ENCODE assay signal across 11 mouse cellular contexts in the genomic region with DNA sequence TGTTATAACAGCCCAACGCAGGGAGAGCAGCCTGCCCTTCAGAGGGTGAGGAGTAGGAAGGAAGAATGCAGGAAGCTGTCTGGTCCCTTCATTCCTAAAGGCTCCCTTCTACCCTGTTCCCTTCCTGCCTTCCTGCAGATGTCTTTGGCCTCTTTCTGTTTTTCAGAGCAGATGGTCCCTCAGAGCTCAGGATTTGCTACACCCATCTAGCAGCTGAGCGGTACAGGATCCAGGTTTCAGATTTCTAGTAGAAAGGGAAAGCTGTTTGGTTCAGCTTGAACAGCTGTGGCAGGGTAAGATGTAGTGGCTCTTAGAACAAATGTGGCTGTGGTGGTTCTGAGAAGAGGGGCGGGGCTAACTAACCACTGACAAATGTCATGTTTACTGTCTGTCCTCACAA.
DNase-seq lines count a peak whose midpoint lies in the region; ATAC-seq and TF ChIP-seq lines count a peak whose summit lies in the region.
"Had no signal": no experiment of that assay in that cellular context is flagged by ENCODE, and none has a peak within 500 bp of the region (broad histone marks: within the 10 kb centered on the region; RNA-seq: fewer than 3 reads in every experiment).

No protein-coding gene starts in this region.

- WGBS in midbrain, embryonic 13.5 days: 74% methylated on average over 3 of the region's 3 CpGs
- 74% methylated on average over 3 of the region's 3 CpGs for WGBS in midbrain, embryonic 16.5 days
- WGBS in hindbrain, embryonic 12.5 days: 66% methylated on average over 3 of the region's 3 CpGs

- no peak overlapping the region for H3K9ac ChIP-seq in midbrain, embryonic 13.5 days (replicated peaks)
- H3K9ac ChIP-seq in midbrain, embryonic 16.5 days (ENCODE audit: low read depth, low read length): no peak overlapping the region
- H3K9ac ChIP-seq in hindbrain, embryonic 12.5 days: no peak overlapping the region
- H3K9ac ChIP-seq: heart, embryonic 13.5 days had no signal

- no peak overlapping the region for H3K4me3 ChIP-seq in midbrain, embryonic 13.5 days (replicated peaks)
- no peak overlapping the region for H3K4me3 ChIP-seq in midbrain, embryonic 16.5 days (ENCODE audit: low read depth, low read length)
- no peak overlapping the region for H3K4me3 ChIP-seq in hindbrain, embryonic 12.5 days
- H3K4me3 ChIP-seq in myocyte: no peak overlapping the region
- H3K4me3 ChIP-seq: heart, embryonic 13.5 days had no signal

- no peak overlapping the region for H3K4me2 ChIP-seq in midbrain, embryonic 13.5 days (replicated peaks)
- no peak overlapping the region for H3K4me2 ChIP-seq in midbrain, embryonic 16.5 days (ENCODE audit: low read length)
- no peak overlapping the region for H3K4me2 ChIP-seq in hindbrain, embryonic 12.5 days (replicated peaks)
- peak overlapping the region; percentile 40 for H3K4me2 ChIP-seq in myocyte (ENCODE audit: low read depth)
- H3K4me2 ChIP-seq: heart, embryonic 13.5 days had no signal

- H3K4me1 ChIP-seq in midbrain, embryonic 13.5 days (replicated peaks): peaks cover 16% of the 10 kb centered on the region
- peaks cover 7% of the 10 kb centered on the region; the same call in 1 of the 2 replicates for H3K4me1 ChIP-seq in midbrain, embryonic 16.5 days (ENCODE audit: control insufficient read depth, insufficient read depth, low read length)
- H3K4me1 ChIP-seq in hindbrain, embryonic 12.5 days: peaks cover under 1% of the 10 kb centered on the region; the same call in 1 of the 2 replicates
- H3K4me1 ChIP-seq: heart, embryonic 13.5 days had no signal

- H3K79me2 ChIP-seq in myocyte (ENCODE audit: control insufficient read depth, insufficient read depth): no peaks in the 10 kb centered on the region

- H3K9me3 ChIP-seq in midbrain, embryonic 13.5 days: 0 out of 2 replicates have a peak, but pooled peaks cover 3% of the 10 kb centered on the region
- H3K9me3 ChIP-seq in midbrain, embryonic 16.5 days (replicated peaks; ENCODE audit: control insufficient read depth, low read length, poor library complexity, severe bottlenecking): no peaks in the 10 kb centered on the region
- H3K9me3 ChIP-seq in hindbrain, embryonic 12.5 days (replicated peaks): no peaks in the 10 kb centered on the region; the same call in 1 of the 2 replicates
- H3K9me3 ChIP-seq: heart, embryonic 13.5 days had no signal

- DNase-seq in frontal cortex, postnatal 14 days (ENCODE audit: low spot score in 2 of 2): no peak
- no peak for DNase-seq in natural killer cell, adult 2 months (ENCODE audit: low spot score in 2 of 2)
- DNase-seq in cerebellum, adult 18-20 months: no peak
- DNase-seq: B cell, adult 2 months; cerebellum, postnatal 25 days had no signal

- TF ChIP-seq POLR2A in myocyte (IDR thresholded peaks at IDR 0.05; ENCODE audit: insufficient read length, low read depth): no peak

- H3K36me3 ChIP-seq in midbrain, embryonic 13.5 days: no peaks in the 10 kb centered on the region
- H3K36me3 ChIP-seq in midbrain, embryonic 16.5 days (ENCODE audit: control insufficient read depth, insufficient read depth, low read length): no peaks in the 10 kb centered on the region
- H3K36me3 ChIP-seq in hindbrain, embryonic 12.5 days: no peaks in the 10 kb centered on the region
- no peaks in the 10 kb centered on the region for H3K36me3 ChIP-seq in myocyte (ENCODE audit: control insufficient read depth, insufficient read depth)
- H3K36me3 ChIP-seq: heart, embryonic 13.5 days had no signal

- ATAC-seq in frontal cortex, adult (ENCODE audit: low TSS enrichment): peak; percentile 79
- ATAC-seq in midbrain, embryonic 13.5 days: 0 out of 2 replicates have a peak, but pooled peaks have one; percentile 37
- ATAC-seq in midbrain, embryonic 16.5 days: no peak
- ATAC-seq in hindbrain, embryonic 12.5 days (ENCODE audit: low FRiP score): peak; percentile 43; the same call in 1 of the 2 replicates

- H3K27me3 ChIP-seq in midbrain, embryonic 13.5 days: no peaks in the 10 kb centered on the region
- H3K27me3 ChIP-seq in midbrain, embryonic 16.5 days (ENCODE audit: control insufficient read depth, insufficient read depth, low read depth, low read length): no peaks in the 10 kb centered on the region
- H3K27me3 ChIP-seq in hindbrain, embryonic 12.5 days: no peaks in the 10 kb centered on the region
- no peaks in the 10 kb centered on the region for H3K27me3 ChIP-seq in myocyte (ENCODE audit: control insufficient read depth, insufficient read depth, insufficient read length)
- H3K27me3 ChIP-seq: heart, embryonic 13.5 days had no signal

- no peak overlapping the region for H3ac ChIP-seq in myocyte (ENCODE audit: control insufficient read depth, insufficient read length)

- H3K27ac ChIP-seq in midbrain, embryonic 13.5 days: no peak overlapping the region
- no peak overlapping the region for H3K27ac ChIP-seq in midbrain, embryonic 16.5 days (ENCODE audit: low read length)
- H3K27ac ChIP-seq in hindbrain, embryonic 12.5 days: no peak overlapping the region
- H3K27ac ChIP-seq: heart, embryonic 13.5 days had no signal

TF ChIP-seq in myocyte, 11 proteins besides CTCF, POLR2A, EP300 and RAD21:
- TF ChIP-seq MYOG (IDR thresholded peaks at IDR 0.05; ENCODE audit: control insufficient read depth in 1 of 3, insufficient read depth in 1 of 3, insufficient read length in 2 of 3, low read depth in 2 of 3) (peak in 2 of 3 experiments; percentile 77 to 97), CEBPB (IDR thresholded peaks at IDR 0.05; ENCODE audit: insufficient read depth, poor library complexity, severe bottlenecking) (no peak), E2F4 (IDR thresholded peaks at IDR 0.05; ENCODE audit: insufficient read depth) (no peak), TCF3 (IDR thresholded peaks at IDR 0.05; ENCODE audit: insufficient read length, low read depth) (peak; percentile 50), USF1 (IDR thresholded peaks at IDR 0.05; ENCODE audit: low read depth) (no peak), TCF12 (IDR thresholded peaks at IDR 0.05; ENCODE audit: insufficient read depth, poor library complexity, severe bottlenecking) (peak; percentile 94), MYOD1 (IDR thresholded peaks at IDR 0.05; ENCODE audit: control insufficient read depth in 1 of 3, insufficient read length in 2 of 3, low read depth in 2 of 3) (peak; percentile 75 to 80 (median 79))
